Mouse (Mus musculus) brain, embryonic 14.5 days (tissue): Measurements from ENCODE around the gene Exoc3.

ENCODE experiments used
- CTCF ChIP-seq: fragments of 200-500 bp; IDR thresholded peaks from 2 replicates; pipeline ENCODE4 v1.5.1; 2012; ENCODE audit warnings: inconsistent platforms, mild to moderate bottlenecking, moderate library complexity, borderline replicate concordance; ENCODE audit not compliant: insufficient read depth, insufficient read length; ENCODE audit errors: extremely low read depth
- POLR2A ChIP-seq: fragments of 200-500 bp; IDR thresholded peaks from 2 replicates; pipeline ENCODE4 v1.6.1; 2012; ENCODE audit warnings: mild to moderate bottlenecking, inconsistent platforms, borderline replicate concordance; ENCODE audit not compliant: poor library complexity, insufficient read depth, insufficient read length, severe bottlenecking; ENCODE audit errors: extremely low read depth

- TF ChIP-seq CTCF = no peak
- no peak for TF ChIP-seq POLR2A
Measured at GRCm38 (mm10) chr13:74237574-74237973, 29.0 kb upstream of the Exoc3 start.
